Mouse (Mus musculus): Measurements from ENCODE around the gene Lyg1. TPM values are rescaled to one million over a fixed set of nuclear protein-coding genes. Genes with fewer than 3 reads are reported as not detected.
A peak's percentile ranks its signal among the peaks of the same experiment; 100 is the strongest.
"Not testable (repeated sequence)": the region's sequence is repeated elsewhere in the genome, so short reads cannot be mapped to it uniquely, and the experiment has no call there.

The Lyg1 gene
- not detected for total RNA-seq (2022)

DNA sequence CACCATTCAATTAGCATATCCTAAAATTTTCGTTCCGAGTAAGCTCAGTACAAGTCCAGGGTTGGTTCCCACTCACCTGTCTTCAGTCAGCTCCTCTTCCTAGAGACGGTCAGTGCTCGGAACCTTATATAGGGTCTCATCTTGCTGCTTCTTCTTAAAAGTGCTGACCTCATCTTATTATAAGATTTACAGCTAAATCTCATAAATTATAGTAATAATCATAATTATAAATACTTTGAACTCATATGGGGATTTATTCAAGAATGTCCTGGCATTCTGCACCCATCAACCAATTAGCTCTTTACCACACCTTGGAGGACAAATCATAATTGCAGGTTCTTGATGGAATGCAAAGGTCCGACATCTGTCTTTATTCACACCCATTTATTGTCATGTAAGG lies at the start of gene Lyg1:
Gene Lyg1 (minus strand): TSS at position 101 of the 400 bp plus-strand sequence.
- DNase-seq (ENCODE audit: low spot score in 2 of 2) = no peak

DNA sequence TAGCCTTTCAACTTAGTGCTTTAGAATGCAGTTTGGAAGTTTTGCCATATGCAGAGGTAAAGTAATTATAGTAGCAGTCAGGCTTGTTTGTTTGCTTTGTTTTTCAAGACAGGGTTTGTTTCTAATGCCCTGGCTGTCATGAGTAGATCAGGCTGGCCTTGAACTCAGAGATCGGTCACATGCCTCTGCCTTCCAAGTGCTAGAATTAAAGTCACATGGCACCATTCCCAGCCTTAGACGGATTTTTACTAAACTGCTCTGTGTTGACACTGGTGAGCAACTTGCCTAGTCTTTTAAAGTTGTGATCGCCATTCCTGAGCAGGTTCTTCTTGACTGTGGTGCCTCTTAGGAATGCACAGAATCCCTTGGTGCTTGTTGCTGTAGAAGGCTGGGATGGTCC lies 49.2 kb upstream of the Lyg1 start:
- DNase-seq (ENCODE audit: low spot score in 2 of 2) = no peak

DNA sequence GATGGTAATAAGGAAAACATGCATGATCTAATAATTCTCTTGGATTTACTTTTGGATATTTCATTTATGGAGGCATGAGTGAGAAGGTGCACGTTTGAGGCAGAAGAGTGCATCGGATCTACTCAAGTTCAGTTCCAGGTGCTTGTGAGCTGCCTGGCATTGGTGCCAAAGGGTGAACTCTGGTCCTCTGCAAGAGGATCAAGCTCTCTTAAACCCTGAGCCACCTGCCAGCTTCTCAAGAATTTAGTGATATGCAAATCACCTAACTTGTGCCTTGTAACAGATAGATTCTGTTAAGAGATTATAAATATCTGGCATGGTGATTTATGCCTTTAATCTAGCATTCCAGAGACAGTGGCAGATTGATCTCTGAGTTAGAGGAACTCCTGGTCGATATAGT lies 45.5 kb upstream of the Lyg1 start:
- no peak for DNase-seq (ENCODE audit: low spot score in 2 of 2)

DNA sequence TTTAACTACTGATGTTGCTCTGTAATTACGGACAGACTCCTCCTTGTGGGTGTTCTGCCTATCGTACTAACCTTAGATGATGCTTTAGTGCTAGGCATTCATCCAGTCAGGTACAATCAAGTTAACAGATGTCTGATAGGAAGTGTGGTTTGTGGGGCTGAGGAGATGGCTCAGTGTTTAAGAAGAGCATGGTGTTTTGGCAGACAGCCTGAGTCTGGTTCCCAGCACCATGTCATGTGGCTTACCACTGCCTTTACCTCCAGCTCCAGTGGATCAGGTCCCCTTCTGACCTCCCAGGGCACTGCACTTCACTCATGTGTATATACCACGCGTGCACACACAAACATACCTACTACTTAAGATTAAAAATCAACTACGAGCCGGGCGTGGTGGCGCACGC lies 44.4 kb upstream of the Lyg1 start:
- DNase-seq (ENCODE audit: low spot score in 2 of 2) = no peak

DNA sequence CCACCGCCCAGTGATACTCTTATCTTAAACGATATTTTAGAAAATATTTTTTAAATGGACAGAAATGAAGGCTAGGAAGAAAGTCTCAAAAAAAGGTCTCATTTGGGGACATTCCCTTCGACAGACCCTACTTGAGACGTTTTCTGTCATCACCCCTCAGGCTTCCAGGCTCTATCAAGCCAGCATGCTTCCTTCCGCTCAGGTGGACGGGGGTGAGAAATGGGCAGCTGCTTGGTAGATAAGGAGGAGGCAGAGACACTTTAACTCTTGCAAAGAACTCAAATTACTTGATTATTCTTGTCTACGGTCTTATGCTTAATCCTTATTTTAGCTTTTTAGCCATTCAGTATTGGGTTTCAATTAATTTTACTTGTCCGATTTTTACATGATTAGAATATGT lies 43.3 kb upstream of the Lyg1 start:
- DNase-seq (ENCODE audit: low spot score in 2 of 2) = no peak

DNA sequence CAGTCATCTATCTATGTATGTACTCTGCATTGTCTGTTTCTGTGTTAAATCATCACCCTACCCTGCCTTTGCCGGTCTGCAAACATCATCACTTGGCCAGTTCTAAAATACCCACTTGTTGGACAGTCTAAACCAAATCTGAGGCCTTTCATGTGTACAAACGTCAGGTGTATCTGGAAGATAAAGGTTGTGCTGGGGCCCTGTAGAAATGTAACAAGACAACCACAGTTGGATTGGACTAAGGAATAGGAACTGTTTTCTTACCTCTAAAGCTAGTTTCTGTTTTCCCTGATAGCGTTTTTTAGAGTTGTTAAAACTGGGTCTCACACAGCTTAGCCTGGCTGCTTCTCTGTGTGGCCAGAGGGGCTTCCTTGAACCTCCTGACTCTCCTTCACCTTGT lies 42.0 kb upstream of the Lyg1 start:
- no peak for DNase-seq (ENCODE audit: low spot score in 2 of 2)

DNA sequence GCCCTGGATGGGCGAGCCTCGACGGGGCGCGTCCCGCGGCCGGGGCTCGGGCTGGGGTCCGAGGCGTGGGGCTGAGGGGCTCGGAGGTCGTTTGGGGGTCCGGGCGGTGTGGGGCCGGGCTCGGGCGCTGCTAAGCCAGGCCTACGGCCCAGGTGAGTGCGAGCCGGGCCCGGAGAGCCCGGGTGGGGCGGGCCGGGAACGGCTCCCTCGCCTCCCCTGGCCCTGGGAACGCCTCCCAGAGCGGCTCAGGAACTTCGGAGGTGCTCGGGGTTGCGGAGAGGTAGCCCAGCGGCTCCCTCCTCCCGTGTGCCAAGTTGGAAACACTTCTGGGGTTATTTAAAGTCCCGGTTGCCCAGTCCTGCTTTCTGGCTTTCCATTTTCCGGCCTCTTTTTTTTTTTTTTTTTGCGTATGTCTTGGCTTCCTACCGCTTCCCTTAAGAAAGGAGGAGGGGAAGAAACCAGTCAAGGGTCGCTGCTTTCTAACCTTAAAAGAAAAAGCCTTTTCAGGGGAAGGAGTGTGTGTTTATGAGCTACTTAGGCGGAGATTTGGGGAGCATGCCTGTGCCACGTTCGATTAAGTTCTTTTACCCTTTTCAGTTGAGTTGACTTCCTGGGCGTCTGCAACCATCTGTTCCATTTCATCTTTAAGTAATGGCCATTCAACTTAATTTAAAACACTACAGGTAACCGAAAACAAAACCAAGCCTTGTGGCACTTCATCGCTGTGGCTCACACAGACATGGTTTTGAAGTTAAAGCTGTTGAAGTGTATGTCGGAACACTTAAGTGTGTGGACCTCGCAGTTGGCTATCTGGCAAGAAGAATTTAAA lies 41.0 kb upstream of the Lyg1 start:
- DNase-seq (ENCODE audit: low spot score in 2 of 2) = no peak

DNA sequence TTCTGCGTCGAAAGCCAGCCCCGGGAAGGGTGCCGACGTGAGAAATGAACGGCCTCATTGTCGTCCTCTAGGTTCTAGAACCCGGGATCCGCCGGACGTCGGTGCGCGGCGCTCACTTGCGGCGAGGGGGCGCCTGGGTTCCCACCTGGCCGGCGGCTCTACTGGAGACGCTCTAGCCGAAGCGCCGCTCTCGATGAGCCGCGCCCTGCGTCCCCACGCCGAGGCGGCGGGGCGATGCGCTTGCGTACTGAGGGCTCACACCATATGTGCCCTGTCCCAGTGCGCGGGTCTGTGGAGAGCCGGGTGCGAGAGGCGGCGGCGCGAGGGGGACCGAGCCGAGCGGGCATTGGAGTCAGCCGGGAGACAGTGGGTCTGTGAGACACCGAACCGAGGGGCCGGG lies 40.3 kb upstream of the Lyg1 start, which contains the start of the genes Txndc9 and Eif5b:
Gene Txndc9 (minus strand): TSS at position 27 of the 400 bp plus-strand sequence.
Gene Eif5b (plus strand): TSS at position 144 of the 400 bp plus-strand sequence.
- DNase-seq (ENCODE audit: low spot score in 2 of 2) = peak; percentile 83 to 96

DNA sequence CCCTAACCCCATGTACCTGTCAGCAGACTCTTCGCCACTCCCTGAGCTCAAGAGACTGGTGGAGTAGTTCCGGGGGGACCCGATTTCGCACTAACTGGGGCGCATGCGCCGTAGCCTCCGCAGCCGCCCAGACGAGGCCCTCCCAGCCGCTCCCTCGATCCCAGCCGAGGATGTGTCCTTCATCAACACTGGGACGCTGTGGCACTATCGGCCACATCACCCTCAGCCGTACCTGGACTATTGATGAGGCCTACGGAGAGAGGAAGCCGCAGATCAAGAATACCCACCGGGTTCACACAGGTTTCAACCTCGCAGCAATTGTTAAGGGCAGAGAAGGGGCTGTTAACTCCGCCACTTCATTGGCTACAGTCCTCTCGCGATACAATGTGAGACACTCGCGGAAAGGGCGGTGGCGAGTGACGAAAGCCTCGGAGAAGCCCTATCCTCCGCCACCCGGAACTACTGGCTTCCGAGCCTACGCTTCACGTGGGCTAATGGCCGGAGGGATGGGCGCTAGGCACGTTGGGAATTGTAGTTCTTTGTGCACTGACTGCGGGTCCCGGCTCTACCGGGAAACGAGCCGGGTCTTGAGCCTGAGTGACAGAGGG lies 39.4 kb upstream of the Lyg1 start:
- DNase-seq (ENCODE audit: low spot score in 2 of 2) = peak; percentile 94 to 98

DNA sequence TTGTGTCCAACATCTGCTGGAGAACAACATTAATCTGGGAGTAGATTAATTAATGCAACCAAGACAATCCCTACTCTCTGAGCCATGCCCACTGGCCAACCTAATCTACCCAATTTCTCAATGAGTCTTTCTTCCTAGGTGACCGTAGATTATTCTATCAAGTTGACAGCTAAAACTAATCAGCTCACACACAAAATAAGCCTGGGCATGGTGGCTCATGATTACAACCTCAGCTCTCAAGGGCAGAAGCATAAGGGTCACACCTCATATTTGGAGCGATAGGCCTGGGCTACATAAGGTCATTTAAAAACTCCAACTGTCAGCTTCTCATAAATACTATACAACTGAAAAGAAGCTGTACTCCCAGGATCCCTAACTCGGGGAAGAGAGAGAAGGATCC lies 38.7 kb upstream of the Lyg1 start:
- DNase-seq (ENCODE audit: low spot score in 2 of 2) = no peak

DNA sequence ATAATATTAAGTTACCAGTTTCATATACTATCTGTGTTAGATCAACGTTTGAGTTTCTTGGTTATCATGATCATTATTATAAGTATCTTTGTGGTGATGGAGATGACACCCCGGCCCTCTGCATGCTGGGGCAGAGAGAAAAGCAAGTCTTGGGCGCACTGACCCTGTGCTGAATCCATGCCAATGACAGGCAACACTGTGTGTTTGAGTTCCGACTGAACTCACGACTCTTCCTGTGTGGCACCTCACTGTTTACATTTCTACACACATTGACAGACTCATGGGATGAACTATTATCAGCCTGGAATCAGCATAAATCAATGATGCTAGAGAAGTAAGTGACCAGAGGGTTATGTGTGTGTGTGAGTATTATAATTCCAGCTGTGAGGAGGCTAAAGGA lies 30.3 kb upstream of the Lyg1 start:
- no peak for DNase-seq (ENCODE audit: low spot score in 2 of 2)

DNA sequence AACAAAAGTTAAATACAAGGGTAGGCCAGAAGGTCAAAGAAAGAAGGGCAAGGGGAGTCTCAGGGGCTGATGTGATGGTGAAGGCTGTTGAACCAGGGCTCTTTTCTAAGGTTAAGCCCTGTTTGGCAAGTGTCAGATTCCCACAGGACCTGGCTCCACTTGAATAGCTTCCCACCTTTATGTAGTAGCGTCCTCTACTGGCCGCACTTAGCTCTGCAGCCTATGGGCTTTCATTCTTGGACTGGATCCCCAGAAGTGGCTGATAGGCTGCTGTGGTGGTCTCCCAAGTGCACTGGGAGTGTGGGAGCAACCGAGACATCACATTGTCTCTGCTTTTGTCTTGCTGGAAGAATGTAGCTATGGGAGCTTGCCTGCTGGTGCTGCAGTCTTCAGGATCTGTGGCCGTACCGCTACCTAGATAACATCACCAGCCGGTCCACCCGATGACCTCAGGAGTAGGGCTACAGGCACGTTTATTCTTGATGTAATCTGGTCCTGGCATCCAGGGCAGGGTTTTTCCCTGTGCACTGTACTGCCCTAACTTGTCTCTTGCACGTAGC lies 28.3 kb upstream of the Lyg1 start:
- no peak for DNase-seq (ENCODE audit: low spot score in 2 of 2)

DNA sequence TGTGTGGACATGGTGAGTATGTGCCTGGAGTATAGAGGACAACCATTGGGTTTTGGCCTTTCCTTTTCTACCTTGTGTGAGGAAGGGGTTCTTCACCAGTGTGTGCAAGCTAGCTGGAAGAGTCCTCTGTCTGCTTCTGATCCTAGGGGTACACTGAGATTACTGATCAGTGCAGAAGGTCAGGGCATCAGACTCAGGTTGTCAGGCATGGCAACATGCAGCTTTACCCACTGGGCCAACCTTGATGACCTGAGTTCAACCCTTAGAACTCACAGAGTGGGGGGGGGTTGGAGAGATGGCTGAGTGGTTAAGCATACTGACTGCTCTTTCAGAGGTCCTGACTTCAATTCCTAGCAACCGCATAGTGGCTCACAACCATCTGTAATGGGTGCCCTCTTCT lies 26.8 kb upstream of the Lyg1 start:
- no peak for DNase-seq (ENCODE audit: low spot score in 2 of 2)

DNA sequence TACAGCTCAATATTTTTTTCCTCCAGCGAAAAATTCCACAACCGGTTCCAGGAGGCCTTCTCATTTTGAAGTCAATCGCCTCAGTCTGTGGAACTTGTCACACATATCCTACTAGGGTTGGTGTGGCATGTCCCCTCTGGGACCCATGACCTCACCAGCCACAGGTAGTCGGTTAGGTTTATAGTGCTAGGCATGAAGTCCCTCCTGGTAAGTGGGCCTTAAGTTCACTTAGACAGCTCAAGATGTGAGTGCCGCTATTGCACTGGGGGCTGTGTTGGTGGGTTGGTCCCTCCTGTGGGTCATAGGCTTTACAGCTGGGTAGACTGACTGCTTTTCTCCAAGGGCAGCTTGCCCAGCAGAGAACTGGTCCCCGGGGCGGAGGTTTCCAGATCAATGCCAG lies 19.7 kb upstream of the Lyg1 start:
- no peak for DNase-seq (ENCODE audit: low spot score in 2 of 2)

DNA sequence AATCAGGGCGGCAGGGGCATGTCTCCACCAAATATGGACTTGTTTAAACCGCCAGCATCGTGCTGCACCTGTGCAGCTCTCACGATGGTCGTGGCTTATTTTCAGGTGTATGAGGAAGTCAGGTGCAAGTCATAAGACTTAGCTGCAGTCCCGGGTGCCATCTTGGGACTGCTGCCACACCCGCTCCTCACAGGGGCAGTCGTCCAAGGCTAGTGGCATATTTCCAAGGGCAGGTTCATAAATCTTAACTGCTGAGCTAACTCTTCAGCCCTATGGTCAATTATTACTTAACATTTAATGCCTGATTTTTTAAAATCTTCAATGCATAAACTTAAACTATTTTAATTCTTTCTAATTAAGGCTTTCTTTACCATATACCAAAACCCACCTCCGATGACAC lies 19.1 kb upstream of the Lyg1 start:
- not testable (repeated sequence) for DNase-seq (ENCODE audit: low spot score in 2 of 2)

DNA sequence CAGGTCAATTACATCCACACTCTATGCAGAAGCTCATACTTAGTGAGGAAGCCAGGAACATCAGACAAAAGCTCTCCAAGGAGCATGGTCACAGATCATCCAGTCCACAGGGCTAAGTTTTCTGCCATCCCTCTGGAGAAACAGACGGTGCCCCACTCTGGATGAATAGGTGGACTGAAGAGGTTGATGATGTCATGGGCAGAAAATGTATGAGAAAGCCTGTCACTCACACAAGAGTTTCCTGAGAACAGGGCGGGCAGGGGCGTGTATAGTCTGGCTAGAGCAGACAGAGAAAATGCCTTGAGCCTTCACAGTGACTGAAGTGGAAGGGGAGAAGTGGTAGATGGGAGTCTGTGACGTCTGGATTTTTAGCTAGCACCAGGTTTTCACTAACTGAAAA lies 14.0 kb upstream of the Lyg1 start:
- no peak for DNase-seq (ENCODE audit: low spot score in 2 of 2)

DNA sequence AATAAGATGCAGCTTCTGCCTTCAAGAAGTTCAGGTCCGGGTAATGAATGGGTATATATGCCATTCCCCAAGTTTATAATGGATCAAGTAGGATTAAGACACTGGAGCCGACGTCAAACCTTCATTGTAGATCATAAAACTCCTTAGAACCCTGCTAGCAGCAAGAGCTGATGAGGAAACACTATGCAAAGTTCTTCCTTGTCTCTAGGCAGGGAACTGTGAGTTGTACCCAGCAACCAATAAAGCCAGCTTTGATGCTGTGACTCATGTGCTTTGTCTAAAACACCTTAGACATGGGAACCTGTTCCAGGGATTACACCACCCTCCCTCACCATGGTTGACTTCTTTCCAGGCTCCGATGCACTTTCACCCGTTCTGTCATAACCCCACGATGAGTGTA lies 11.2 kb upstream of the Lyg1 start:
- no peak for DNase-seq (ENCODE audit: low spot score in 2 of 2)

DNA sequence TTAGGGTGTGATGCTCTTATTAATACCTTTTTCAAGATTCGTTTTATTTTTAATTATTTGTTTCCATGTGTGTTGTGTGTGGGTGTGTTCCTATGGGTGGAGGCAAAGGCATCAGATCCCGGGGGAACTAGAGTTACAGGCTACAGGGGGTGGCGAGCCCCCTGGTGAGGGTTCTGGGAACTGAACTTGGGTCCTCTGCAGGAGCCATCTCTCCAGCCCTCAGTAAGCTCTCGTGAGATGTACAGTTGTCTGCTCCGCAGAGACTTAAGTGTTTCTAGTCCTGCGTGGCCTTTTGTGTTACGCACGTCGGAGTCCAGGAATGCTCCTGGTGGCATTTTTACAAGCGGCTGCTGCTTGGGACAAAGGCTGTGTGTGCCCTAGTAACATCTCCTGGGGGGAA lies 8.0 kb upstream of the Lyg1 start:
- DNase-seq (ENCODE audit: low spot score in 2 of 2) = no peak

DNA sequence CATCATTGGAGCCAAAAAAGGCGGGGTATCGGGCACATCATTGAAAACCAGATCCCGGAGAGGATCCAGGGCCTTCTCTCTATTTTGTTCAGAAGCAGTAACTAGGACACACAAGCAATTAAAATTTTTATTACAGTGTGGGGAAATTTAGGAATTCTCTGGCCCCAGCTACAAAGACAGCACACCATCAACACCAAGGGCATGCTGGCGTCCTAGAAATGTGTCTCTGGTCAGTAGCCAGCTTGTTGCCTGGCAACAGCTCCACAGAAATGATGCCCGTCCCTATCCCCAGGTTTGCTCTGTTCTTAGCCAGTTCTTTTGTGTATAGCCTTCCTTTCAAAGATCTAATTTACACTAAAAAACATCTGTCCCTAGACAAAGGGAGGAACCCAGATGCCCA lies 1.9 kb upstream of the Lyg1 start:
- DNase-seq (ENCODE audit: low spot score in 2 of 2) = peak in 1 of 2 experiments; percentile 11

DNA sequence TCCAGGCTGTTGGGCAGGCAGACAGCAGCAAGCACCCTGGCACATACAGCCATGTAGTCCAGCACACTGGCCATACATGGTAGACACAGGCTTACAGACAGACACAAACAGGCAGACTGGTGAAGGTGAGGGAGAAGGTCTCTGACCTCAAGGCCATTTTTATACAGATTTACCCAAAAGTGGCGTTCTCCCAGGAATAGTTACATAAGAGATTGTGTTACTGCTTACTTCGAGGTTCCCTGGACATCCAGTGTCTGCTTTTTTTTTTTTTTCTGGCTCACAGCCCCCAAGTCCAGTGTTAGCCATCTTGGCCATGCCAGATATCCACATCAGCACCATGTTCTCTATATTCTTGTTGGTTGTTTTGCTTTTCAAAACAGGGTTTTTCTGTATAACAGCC lies 957 bp upstream of the Lyg1 start:
- no peak for DNase-seq (ENCODE audit: low spot score in 2 of 2)

DNA sequence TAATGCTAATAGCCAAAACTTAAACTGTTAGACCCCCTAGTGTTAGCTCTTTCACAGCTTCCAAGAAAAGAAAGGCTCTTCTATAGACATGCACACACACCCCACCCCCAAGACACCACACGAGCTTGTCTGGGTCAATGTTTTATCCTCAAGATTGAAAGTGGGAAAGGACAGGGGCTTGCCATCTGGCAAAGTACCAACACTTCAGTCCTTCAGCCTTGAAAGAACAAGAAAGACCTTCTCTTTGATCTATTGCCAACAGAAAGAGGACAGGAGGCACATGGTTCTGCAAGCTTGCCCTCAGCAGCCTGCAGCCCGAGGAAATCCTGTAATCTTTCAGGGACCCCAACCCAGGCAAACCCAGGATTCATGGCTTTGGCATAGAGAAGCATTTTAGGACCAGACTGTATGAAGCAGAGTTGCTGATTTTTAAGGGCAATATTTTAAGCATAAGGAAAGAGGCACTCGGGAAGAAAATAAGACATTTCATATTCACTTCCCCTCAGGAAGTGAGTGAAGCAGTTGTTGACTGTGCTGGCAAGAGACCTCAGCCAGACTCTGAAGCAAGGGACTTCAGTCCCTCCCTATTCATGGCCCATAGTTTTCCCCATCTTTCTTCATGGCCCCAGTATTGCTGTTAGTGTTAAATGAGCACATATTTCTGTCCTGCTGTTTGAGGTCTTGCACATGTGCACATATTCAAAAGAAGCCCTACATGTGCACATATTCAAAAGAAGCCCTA lies 698 bp downstream of the Lyg1 start:
- peak in 1 of 2 experiments; percentile 15 for DNase-seq (ENCODE audit: low spot score in 2 of 2)

DNA sequence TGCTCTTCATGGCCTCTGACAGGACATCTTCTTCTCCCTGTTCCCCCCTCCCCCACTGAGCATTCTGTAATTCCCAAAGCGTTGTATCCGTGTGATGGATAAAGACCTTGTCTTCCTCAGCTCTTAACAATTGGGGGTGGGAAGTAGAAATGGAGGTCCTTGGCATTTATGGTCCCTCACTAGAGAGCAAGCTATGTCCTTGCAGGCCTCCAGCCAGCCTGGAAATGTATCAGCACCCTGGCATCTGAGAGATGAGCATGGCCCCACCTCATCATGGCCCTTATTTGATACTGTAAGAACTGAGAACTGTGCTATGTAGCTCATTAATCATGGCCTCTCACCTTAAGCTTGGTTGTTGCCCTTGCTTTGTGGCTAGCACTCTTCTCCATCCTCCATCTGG lies 2.3 kb downstream of the Lyg1 start:
- no peak for DNase-seq (ENCODE audit: low spot score in 2 of 2)
